Mouse (Mus musculus) E14TG2a.4 (cell line): Measurements from ENCODE around the gene Fyttd1.

Experiments used
- CTCF ChIP-seq: conservative IDR thresholded peaks from 2 replicates; pipeline ENCODE4 v1.5.1; 2014; ENCODE audit warnings: low read length
- NANOG ChIP-seq: IDR thresholded peaks from 2 replicates; pipeline ENCODE4 v1.6.1; 2014; ENCODE audit warnings: borderline replicate concordance, low read length, mixed read lengths
- POU5F1 ChIP-seq: IDR thresholded peaks from 2 replicates; pipeline ENCODE4 v1.6.1; 2014; ENCODE audit warnings: low read length, borderline replicate concordance

GRCm38 (mm10) chr16:32945379-32945778 is 68.1 kb downstream of the Fyttd1 start:
- TF ChIP-seq CTCF (no peak), POU5F1 (no peak), NANOG (no peak)
